Mouse (Mus musculus): ENCODE data around the gene Upp1.

DNA sequence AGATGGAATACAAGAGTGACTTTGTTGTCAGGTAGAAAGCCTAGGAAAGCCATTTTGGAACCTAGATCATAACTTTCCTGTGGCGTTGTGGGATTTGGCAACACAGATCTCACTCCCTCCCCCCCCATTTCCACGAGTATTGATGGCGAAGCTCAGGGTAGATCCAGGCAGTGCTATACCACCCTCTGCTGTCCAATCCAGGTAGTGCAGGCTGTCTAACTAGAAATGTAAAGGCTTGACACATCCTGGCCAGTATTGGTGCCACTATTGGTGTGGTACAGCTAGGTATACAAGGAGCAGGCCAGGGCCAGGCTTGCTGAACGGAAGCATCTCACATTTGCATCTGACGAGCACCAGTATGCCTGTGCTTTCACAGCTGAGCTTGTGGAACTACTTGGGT is 18.6 kb downstream of the Upp1 start:
- TF ChIP-seq CTCF (IDR thresholded peaks at IDR 0.05; ENCODE audit: low read depth) (peak; percentile 99), EP300 (IDR thresholded peaks at IDR 0.05; ENCODE audit: low read depth) (no peak)

All from heart, postnatal 0 days (tissue).